Mouse (Mus musculus) midbrain, embryonic 16.5 days (tissue): ENCODE results near the gene Ubxn10. TPM values are rescaled to one million over a fixed set of nuclear protein-coding genes. Genes with fewer than 3 reads are reported as not detected.

ENCODE experiments used
- ATAC-seq: fragments of 200-750 bp; cut with Nextera tagmentation; 2 replicates; pipeline ENCODE4 v1.8.0; 2017; ENCODE audit warnings: moderate TSS enrichment
- H3K27ac ChIP-seq: fragments of 300-500 bp; sonication (generic); 2 replicates; pipeline ENCODE4 v1.5.1; 2014; ENCODE audit warnings: mild to moderate bottlenecking, low read length, mixed read lengths
- H3K27me3 ChIP-seq: fragments of 300-500 bp; sonication (generic); 2 replicates; pipeline ENCODE4 v1.6.1; 2014; ENCODE audit warnings: low read depth, low read length, mixed read lengths; ENCODE audit not compliant: control insufficient read depth, insufficient read depth
- H3K36me3 ChIP-seq: fragments of 300-500 bp; sonication (generic); 2 replicates; pipeline ENCODE4 v1.6.1; 2014; ENCODE audit warnings: mild to moderate bottlenecking, low read length, moderate library complexity, mixed read lengths; ENCODE audit not compliant: control insufficient read depth, insufficient read depth
- H3K4me1 ChIP-seq: fragments of 300-500 bp; sonication (generic); 2 replicates; pipeline ENCODE4 v1.6.1; 2014; ENCODE audit warnings: mild to moderate bottlenecking, low read length, mixed read lengths; ENCODE audit not compliant: control insufficient read depth, insufficient read depth
- H3K4me2 ChIP-seq: fragments of 300-500 bp; sonication (generic); 2 replicates; pipeline ENCODE4 v1.6.1; 2014; ENCODE audit warnings: mild to moderate bottlenecking, low read length, mixed read lengths
- H3K4me3 ChIP-seq: fragments of 300-500 bp; sonication (generic); 2 replicates; pipeline ENCODE4 v1.5.1; 2014; ENCODE audit warnings: low read depth, mild to moderate bottlenecking, low read length, moderate library complexity, mixed read lengths
- H3K9ac ChIP-seq: fragments of 300-500 bp; sonication (generic); 2 replicates; pipeline ENCODE4 v1.6.1; 2014; ENCODE audit warnings: low read depth, low read length, mixed read lengths
- H3K9me3 ChIP-seq: fragments of 300-500 bp; sonication (generic); replicated peaks from 2 replicates; pipeline ENCODE4 v1.6.1; 2014; ENCODE audit warnings: mild to moderate bottlenecking, low read length, mixed read lengths; ENCODE audit not compliant: control insufficient read depth, poor library complexity, severe bottlenecking
- WGBS: fragments of 180-500 bp; shearing (Covaris S2); extraction: QIAGEN DNeasy Blood & Tissue Kit; methylation state at CpG from one replicate; pipeline ENCODE4 v1.1.7; 2014; 5-methylcytosine and 5-hydroxymethylcytosine counted together
- polyA plus RNA-seq: library from polyadenylated mRNA; unstranded; fragments of >200 nt; fragmentation: Nextera tagmentation; extraction: Ambion mirVana; gene quantifications from 2 replicates; pipeline ENCODE4 v1.2.1, GENCODE M21; 2015

Gene Ubxn10
- polyA plus RNA-seq, 1 experiment from 2014 or later = 5.4 TPM

DNA sequence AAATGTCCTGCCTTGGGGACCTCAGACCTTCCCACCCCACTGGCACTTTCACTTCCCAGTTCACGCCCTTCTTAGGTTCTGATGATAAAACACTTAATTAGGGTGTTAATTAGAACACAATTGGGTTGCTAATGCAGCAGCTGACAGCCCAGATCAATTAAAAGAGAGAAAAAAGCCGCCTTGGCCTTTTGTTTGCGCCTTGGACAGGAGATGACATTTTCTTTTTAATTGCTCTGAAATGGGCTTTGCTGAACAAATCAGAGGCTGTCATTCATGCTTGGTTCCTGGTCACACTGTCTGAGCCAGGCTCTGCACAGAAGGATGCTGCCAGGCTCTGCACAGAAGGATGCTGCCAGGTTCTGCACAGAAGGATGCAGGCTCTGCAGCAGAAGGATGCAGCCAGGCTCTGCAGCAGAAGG, 47.9 kb downstream of the Ubxn10 start:
- Histone ChIP-seq H3K9me3 (no peaks in the 10 kb centered on the region), H3K4me1 (peaks cover 50% of the 10 kb centered on the region), H3K36me3 (no peaks in the 10 kb centered on the region), H3K27me3 (no peaks in the 10 kb centered on the region), H3K4me3 (no peak overlapping the region), H3K9ac (no peak overlapping the region), H3K4me2 (no peak overlapping the region), H3K27ac (peak overlapping the region; percentile 0; the same call in 1 of the 2 replicates)
- WGBS = 22% methylated on average over 3 of the region's 3 CpGs
- peak; percentile 50; the same call in 1 of the 2 replicates for ATAC-seq

- H3K27me3 ChIP-seq = no peaks in the 10 kb centered on the region
- peaks cover 24% of the 10 kb centered on the region for H3K4me1 ChIP-seq
- WGBS = 77% methylated on average over 6 of the region's 6 CpGs
- no peak overlapping the region for H3K9ac ChIP-seq
- no peak overlapping the region for H3K4me3 ChIP-seq
- H3K4me2 ChIP-seq = no peak overlapping the region
- ATAC-seq = no peak
- H3K27ac ChIP-seq = no peak overlapping the region
- H3K9me3 ChIP-seq = no peaks in the 10 kb centered on the region
- no peaks in the 10 kb centered on the region for H3K36me3 ChIP-seq
Measured at GRCm38 (mm10) chr4:138685813-138686212, 51.2 kb downstream of the Ubxn10 start.

- 25% methylated on average over 2 of the region's 2 CpGs for WGBS
- no peaks in the 10 kb centered on the region for H3K36me3 ChIP-seq
- no peak overlapping the region for H3K4me3 ChIP-seq
- no peak overlapping the region for H3K4me2 ChIP-seq
- H3K9ac ChIP-seq = no peak overlapping the region
- H3K9me3 ChIP-seq = no peaks in the 10 kb centered on the region
- H3K27ac ChIP-seq = no peak overlapping the region
- H3K27me3 ChIP-seq = no peaks in the 10 kb centered on the region
- peaks cover 6% of the 10 kb centered on the region; the same call in 1 of the 2 replicates for H3K4me1 ChIP-seq
- 0 out of 2 replicates have a peak, but pooled peaks have one; percentile 48 for ATAC-seq
Measured at GRCm38 (mm10) chr4:138682760-138683159, 54.2 kb downstream of the Ubxn10 start.

- Histone ChIP-seq H3K9me3 (no peaks in the 10 kb centered on the region), H3K4me1 (peaks cover 8% of the 10 kb centered on the region), H3K4me3 (no peak overlapping the region), H3K4me2 (no peak overlapping the region), H3K9ac (no peak overlapping the region), H3K36me3 (no peaks in the 10 kb centered on the region), H3K27me3 (peaks cover 10% of the 10 kb centered on the region), H3K27ac (no peak overlapping the region)
- no peak for ATAC-seq
- WGBS = 80% methylated on average over 4 of the region's 4 CpGs
Measured at GRCm38 (mm10) chr4:138680124-138680523, 56.8 kb downstream of the Ubxn10 start.

DNA sequence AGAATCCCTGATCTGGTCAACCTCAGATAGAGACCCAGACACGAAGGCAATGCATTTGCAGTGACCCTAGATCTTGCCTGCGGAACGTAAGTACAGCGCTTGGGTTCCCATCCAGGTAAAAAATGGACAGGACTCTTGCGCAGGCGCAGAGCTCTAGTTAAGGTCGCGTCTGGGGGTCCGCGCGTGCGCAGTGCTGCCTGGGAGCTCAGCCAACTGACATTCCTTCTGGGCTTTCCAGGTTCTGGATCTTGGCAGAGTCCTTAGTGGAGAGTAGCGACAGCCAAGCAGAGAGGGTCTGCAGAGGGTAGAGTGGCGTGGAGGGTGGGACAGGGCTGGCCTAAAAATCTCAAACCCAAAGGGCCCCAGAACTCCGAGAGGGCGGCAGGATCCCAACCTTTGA, 59.4 kb downstream of the Ubxn10 start:
- Histone ChIP-seq H3K9ac (peak overlapping the region; percentile 42; the same call in 1 of the 2 replicates), H3K9me3 (no peaks in the 10 kb centered on the region), H3K4me2 (peak overlapping the region; percentile 56), H3K27ac (no peak overlapping the region), H3K4me1 (peaks cover 4% of the 10 kb centered on the region; the same call in 1 of the 2 replicates), H3K27me3 (peaks cover 12% of the 10 kb centered on the region), H3K4me3 (peak overlapping the region; percentile 33), H3K36me3 (no peaks in the 10 kb centered on the region)
- peak; percentile 71; the same call in 1 of the 2 replicates for ATAC-seq
- 15% methylated on average over 16 of the region's 16 CpGs for WGBS

GRCm38 (mm10) chr4:138676480-138676879, 60.5 kb downstream of the Ubxn10 start:
- H3K27me3 ChIP-seq = peaks cover 12% of the 10 kb centered on the region
- H3K27ac ChIP-seq = no peak overlapping the region
- no peak overlapping the region for H3K4me3 ChIP-seq
- 15% methylated on average over 16 of the region's 16 CpGs for WGBS
- ATAC-seq = no peak
- H3K36me3 ChIP-seq = no peaks in the 10 kb centered on the region
- no peak overlapping the region for H3K9ac ChIP-seq
- H3K9me3 ChIP-seq = no peaks in the 10 kb centered on the region
- H3K4me2 ChIP-seq = no peak overlapping the region
- peaks cover 8% of the 10 kb centered on the region for H3K4me1 ChIP-seq

- Histone ChIP-seq H3K27me3 (peaks cover 12% of the 10 kb centered on the region), H3K4me2 (no peak overlapping the region), H3K9ac (no peak overlapping the region), H3K9me3 (no peaks in the 10 kb centered on the region), H3K4me3 (no peak overlapping the region), H3K4me1 (peaks cover 4% of the 10 kb centered on the region), H3K27ac (peak overlapping the region; percentile 42; the same call in 1 of the 2 replicates), H3K36me3 (no peaks in the 10 kb centered on the region)
- no peak for ATAC-seq
- 34% methylated on average over 4 of the region's 4 CpGs for WGBS
Measured at GRCm38 (mm10) chr4:138672160-138672559, 64.8 kb downstream of the Ubxn10 start.

DNA sequence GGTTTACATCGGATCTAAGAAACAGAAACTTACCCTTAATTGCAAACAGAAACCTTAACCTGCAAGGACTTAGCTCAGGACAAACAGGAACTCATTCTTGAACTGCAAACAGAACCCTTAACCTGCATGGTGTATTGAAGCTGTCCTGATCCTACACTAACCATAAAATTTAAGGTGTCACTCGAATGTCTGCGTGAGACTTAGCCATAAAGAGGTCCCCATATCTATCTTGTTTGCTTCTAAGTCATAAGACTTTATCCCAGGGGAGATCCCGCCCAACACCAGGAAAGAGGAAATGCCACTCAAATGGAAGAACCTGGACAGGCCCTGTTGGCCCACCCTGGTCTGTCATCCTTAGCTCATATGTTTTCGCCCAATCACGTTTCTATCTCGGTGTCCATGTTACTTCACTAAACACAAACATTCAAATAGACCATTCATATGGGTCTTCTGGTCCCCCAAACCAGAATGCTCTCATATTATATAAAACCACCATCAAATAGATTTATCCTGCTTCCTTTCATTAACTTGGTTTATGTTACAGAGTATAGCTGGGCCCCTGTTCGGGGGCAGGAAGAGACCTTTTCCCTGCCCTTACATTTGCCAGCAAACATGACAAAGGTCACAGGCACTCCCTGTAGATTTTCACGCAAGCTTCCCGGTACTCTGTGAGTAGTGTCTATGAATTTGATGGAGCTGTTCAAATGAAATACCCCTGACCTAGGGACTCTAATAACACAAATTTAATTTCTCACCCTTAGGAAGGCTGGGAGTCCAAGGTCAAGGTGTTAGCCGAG, 66.7 kb downstream of the Ubxn10 start:
- Histone ChIP-seq H3K27me3 (peaks cover 4% of the 10 kb centered on the region), H3K36me3 (no peaks in the 10 kb centered on the region), H3K9ac (no peak overlapping the region), H3K27ac (no peak overlapping the region), H3K4me2 (no peak overlapping the region), H3K4me3 (no peak overlapping the region), H3K4me1 (peaks cover 4% of the 10 kb centered on the region; the same call in 1 of the 2 replicates), H3K9me3 (no peaks in the 10 kb centered on the region)
- no peak for ATAC-seq
- 86% methylated on average over 11 of the region's 11 CpGs for WGBS

DNA sequence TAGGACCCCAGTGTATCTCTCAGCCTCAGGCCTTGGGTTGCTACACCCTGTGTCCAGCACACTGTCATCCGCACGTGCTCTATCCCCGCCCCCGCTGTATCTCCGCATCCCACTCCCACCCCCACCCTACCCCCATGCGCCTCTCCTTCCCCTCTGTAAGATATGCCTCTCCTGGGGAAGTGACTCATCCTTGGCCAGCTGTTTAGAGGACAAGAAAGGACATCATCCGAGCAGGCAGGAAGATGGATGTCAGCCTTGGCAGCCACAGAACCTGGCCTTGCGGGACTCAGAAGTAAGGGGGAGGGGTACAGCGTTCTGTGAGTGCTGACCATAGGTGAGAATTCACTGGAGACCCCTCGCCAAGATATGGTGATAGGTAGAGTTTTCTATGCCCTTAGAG, 70.4 kb downstream of the Ubxn10 start:
- no peak for ATAC-seq
- Histone ChIP-seq H3K27me3 (no peaks in the 10 kb centered on the region), H3K4me1 (no peaks in the 10 kb centered on the region), H3K4me3 (no peak overlapping the region), H3K4me2 (no peak overlapping the region), H3K27ac (no peak overlapping the region), H3K36me3 (no peaks in the 10 kb centered on the region), H3K9ac (no peak overlapping the region), H3K9me3 (no peaks in the 10 kb centered on the region)
- 84% methylated on average over 10 of the region's 10 CpGs for WGBS
